Mouse (Mus musculus) liver, embryonic 11.5 days (tissue): Measurements from ENCODE around the gene 2810408A11Rik. TPM values are rescaled to one million over a fixed set of nuclear protein-coding genes. Genes with fewer than 3 reads are reported as not detected.
"Not testable (repeated sequence)": the region's sequence is repeated elsewhere in the genome, so short reads cannot be mapped to it uniquely, and the experiment has no call there.

Source experiments
- ATAC-seq: fragments of 200-750 bp; cut with Nextera tagmentation; replicated peaks from 2 replicates; pipeline ENCODE4 v1.8.0; 2017; ENCODE audit warnings: moderate number of reproducible peaks, mild to moderate bottlenecking, moderate TSS enrichment, moderate library complexity; ENCODE audit not compliant: low FRiP score
- DNase-seq: peaks from one replicate; pipeline ENCODE4 v3.0.0-alpha.2; 2017; ENCODE audit warnings: low spot score
- H3K27ac ChIP-seq: fragments of 300-500 bp; sonication (generic); 2 replicates; pipeline ENCODE4 v1.5.1; 2014; ENCODE audit warnings: mild to moderate bottlenecking, low read depth, low read length, control low read depth
- H3K27me3 ChIP-seq: fragments of 300-500 bp; sonication (generic); replicated peaks from 2 replicates; pipeline ENCODE4 v1.6.1; 2014; ENCODE audit warnings: low read length, mixed read lengths; ENCODE audit not compliant: control insufficient read depth, insufficient read depth
- H3K36me3 ChIP-seq: fragments of 300-500 bp; sonication (generic); 2 replicates; pipeline ENCODE4 v1.6.1; 2014; ENCODE audit warnings: mild to moderate bottlenecking, low read length, moderate library complexity, mixed read lengths; ENCODE audit not compliant: control insufficient read depth, insufficient read depth
- H3K4me1 ChIP-seq: fragments of 300-500 bp; sonication (generic); replicated peaks from 2 replicates; pipeline ENCODE4 v1.6.1; 2014; ENCODE audit warnings: low read length, mixed read lengths; ENCODE audit not compliant: control insufficient read depth, insufficient read depth
- H3K4me2 ChIP-seq: fragments of 300-500 bp; sonication (generic); 2 replicates; pipeline ENCODE4 v1.6.1; 2014; ENCODE audit warnings: mild to moderate bottlenecking, control low read depth, moderate library complexity
- H3K4me3 ChIP-seq: fragments of 300-500 bp; sonication (generic); 2 replicates; pipeline ENCODE4 v1.5.1; 2014; ENCODE audit warnings: low read depth, low read length, control low read depth
- H3K9ac ChIP-seq: fragments of 300-500 bp; sonication (generic); 2 replicates; pipeline ENCODE4 v1.6.1; 2014; ENCODE audit warnings: low read depth, low read length, control low read depth
- H3K9me3 ChIP-seq: fragments of 300-500 bp; sonication (generic); 2 replicates; pipeline ENCODE4 v1.6.1; 2016; ENCODE audit warnings: low read length, inconsistent platforms, mixed read lengths; ENCODE audit not compliant: control insufficient read depth
- WGBS: fragments of 180-500 bp; shearing (Covaris S2); extraction: QIAGEN DNeasy Blood & Tissue Kit; methylation state at CpG from one replicate; pipeline ENCODE4 v1.1.7; 2014; 5-methylcytosine and 5-hydroxymethylcytosine counted together
- polyA plus RNA-seq: library from polyadenylated mRNA; unstranded; fragments of >200 nt; fragmentation: Nextera tagmentation; extraction: Ambion mirVana; gene quantifications from 2 replicates; pipeline ENCODE4 v1.2.1, GENCODE M21; 2014

Gene 2810408A11Rik
- polyA plus RNA-seq, 1 experiment from 2014 or later: 3.2 TPM

- H3K4me1 ChIP-seq: peaks cover 15% of the 10 kb centered on the region
- no peak overlapping the region for H3K4me3 ChIP-seq
- no peaks in the 10 kb centered on the region for H3K9me3 ChIP-seq
- H3K36me3 ChIP-seq: no peaks in the 10 kb centered on the region
- peak overlapping the region; percentile 33 for H3K4me2 ChIP-seq
- DNase-seq (no peak), ATAC-seq (no peak)
- H3K27ac ChIP-seq: peak overlapping the region; percentile 76
- WGBS: 41% methylated on average over 8 of the region's 8 CpGs
- H3K27me3 ChIP-seq: peaks cover 4% of the 10 kb centered on the region; the same call in 1 of the 2 replicates
- H3K9ac ChIP-seq: peak overlapping the region; percentile 55
These were observed 36.5 kb downstream of the 2810408A11Rik start for GRCm38 (mm10) chr11:69864138-69864860.

- Histone ChIP-seq H3K4me2 (peak overlapping the region; percentile 33), H3K4me1 (peaks cover 15% of the 10 kb centered on the region), H3K9ac (peak overlapping the region; percentile 55; the same call in 1 of the 2 replicates)
- H3K27me3 ChIP-seq, H3K4me3 ChIP-seq, H3K9me3 ChIP-seq, H3K36me3 ChIP-seq, DNase-seq, H3K27ac ChIP-seq: not testable (repeated sequence)
- peak; percentile 54; the same call in 1 of the 2 replicates for ATAC-seq
- 64% methylated on average over 3 of the region's 3 CpGs for WGBS
These were observed 37.1 kb downstream of the 2810408A11Rik start for GRCm38 (mm10) chr11:69863729-69864128.

GRCm38 (mm10) chr11:69858113-69858998 is 42.4 kb downstream of the 2810408A11Rik start, which contains the start of gene Tnk1:
TSS of gene Tnk1 (minus strand) at chr11:69858730.
- 0 out of 2 replicates have a peak within 1 kb of the TSS, but pooled peaks have one; percentile 12 for H3K4me3 ChIP-seq
- peaks cover 23% of the 10 kb centered on the region for H3K27me3 ChIP-seq
- H3K9me3 ChIP-seq: no peaks in the 10 kb centered on the region
- H3K36me3 ChIP-seq: no peaks in the 10 kb centered on the region
- no peak for DNase-seq
- 30% methylated on average over 29 of the region's 30 CpGs for WGBS
- no peak within 1 kb of the TSS for H3K27ac ChIP-seq
- ATAC-seq: no peak
- H3K4me2 ChIP-seq: peak within 1 kb of the TSS; percentile 38; the same call in 1 of the 2 replicates
- H3K9ac ChIP-seq: no peak within 1 kb of the TSS
- peaks cover 21% of the 10 kb centered on the region for H3K4me1 ChIP-seq

- Histone ChIP-seq H3K4me3 (no peak overlapping the region), H3K4me2 (peak overlapping the region; percentile 49), H3K36me3 (peaks cover 11% of the 10 kb centered on the region), H3K27me3 (peaks cover 23% of the 10 kb centered on the region), H3K4me1 (peaks cover 42% of the 10 kb centered on the region), H3K27ac (peak overlapping the region; percentile 94), H3K9ac (peak overlapping the region; percentile 22; the same call in 1 of the 2 replicates), H3K9me3 (no peaks in the 10 kb centered on the region)
- ATAC-seq (peak; percentile 45), DNase-seq (peak; percentile 53)
- 28% methylated on average over 16 of the region's 16 CpGs for WGBS
These were observed 45.4 kb downstream of the 2810408A11Rik start for GRCm38 (mm10) chr11:69855347-69855746.

- Histone ChIP-seq H3K9ac (no peak overlapping the region; the same call in 1 of the 2 replicates), H3K9me3 (no peaks in the 10 kb centered on the region), H3K4me1 (peaks cover 45% of the 10 kb centered on the region), H3K4me2 (peak overlapping the region; percentile 49), H3K27me3 (peaks cover 19% of the 10 kb centered on the region), H3K27ac (peak overlapping the region; percentile 94), H3K36me3 (peaks cover 13% of the 10 kb centered on the region), H3K4me3 (no peak overlapping the region)
- 67% methylated on average over 10 of the region's 10 CpGs for WGBS
- ATAC-seq (no peak), DNase-seq (no peak)
These were observed 46.1 kb downstream of the 2810408A11Rik start for GRCm38 (mm10) chr11:69854680-69855079.

GRCm38 (mm10) chr11:69853994-69854393 is 46.8 kb downstream of the 2810408A11Rik start:
- Histone ChIP-seq H3K4me2 (peak overlapping the region; percentile 52), H3K27me3 (peaks cover 16% of the 10 kb centered on the region), H3K4me3 (peak overlapping the region; percentile 21; the same call in 1 of the 2 replicates), H3K4me1 (peaks cover 45% of the 10 kb centered on the region), H3K36me3 (peaks cover 20% of the 10 kb centered on the region), H3K9me3 (no peaks in the 10 kb centered on the region), H3K27ac (peak overlapping the region; percentile 94), H3K9ac (peak overlapping the region; percentile 4)
- DNase-seq: peak; percentile 65
- peak; percentile 93 for ATAC-seq
- 43% methylated on average over 7 of the region's 7 CpGs for WGBS

GRCm38 (mm10) chr11:69850754-69851153 is 50.0 kb downstream of the 2810408A11Rik start:
- DNase-seq (no peak), ATAC-seq (no peak)
- H3K4me3 ChIP-seq: no peak overlapping the region
- H3K27me3 ChIP-seq: no peaks in the 10 kb centered on the region
- WGBS: 72% methylated on average over 8 of the region's 8 CpGs
- H3K27ac ChIP-seq: peak overlapping the region; percentile 21; the same call in 1 of the 2 replicates
- peaks cover 60% of the 10 kb centered on the region for H3K4me1 ChIP-seq
- H3K9me3 ChIP-seq: no peaks in the 10 kb centered on the region
- H3K9ac ChIP-seq: no peak overlapping the region
- peaks cover 24% of the 10 kb centered on the region for H3K36me3 ChIP-seq
- H3K4me2 ChIP-seq: no peak overlapping the region; the same call in 1 of the 2 replicates

GRCm38 (mm10) chr11:69849884-69850283 is 50.9 kb downstream of the 2810408A11Rik start:
- peak overlapping the region; percentile 21; the same call in 1 of the 2 replicates for H3K27ac ChIP-seq
- DNase-seq (no peak), ATAC-seq (no peak)
- 89% methylated on average over 15 of the region's 15 CpGs for WGBS
- H3K36me3 ChIP-seq: peaks cover 24% of the 10 kb centered on the region
- H3K9me3 ChIP-seq: no peaks in the 10 kb centered on the region
- no peak overlapping the region for H3K9ac ChIP-seq
- H3K4me2 ChIP-seq: no peak overlapping the region
- no peak overlapping the region for H3K4me3 ChIP-seq
- peaks cover 56% of the 10 kb centered on the region for H3K4me1 ChIP-seq
- no peaks in the 10 kb centered on the region for H3K27me3 ChIP-seq
